Mouse (Mus musculus) CH12.LX (cell line): ENCODE measurements at regions not wholly inside any gene's neighbourhood (a gene's known extent, or its start where the extent isn't known, plus 50 kb on each side); places are given as distances from the start of the nearest gene placed in this dataset.

Experiments used
- DNase-seq: peaks from one replicate; pipeline ENCODE4 v3.0.0-alpha.2; 2013; ENCODE audit errors: extremely low read depth
- H3K27ac ChIP-seq: 2 replicates; pipeline ENCODE4 v1.5.1; 2012; ENCODE audit warnings: low read depth, mild to moderate bottlenecking, control low read depth, moderate library complexity; ENCODE audit not compliant: insufficient read depth
- H3K27me3 ChIP-seq: replicated peaks from 2 replicates; pipeline ENCODE3; 2012; ENCODE audit warnings: inconsistent platforms
- H3K36me3 ChIP-seq, 2 experiments: replicated peaks in 1 of 2; 2 replicates each; pipeline versions ENCODE3 to v1.6.1; 2012; ENCODE audit warnings: inconsistent platforms in 1 of 2, low read length in 1 of 2, mild to moderate bottlenecking in 1 of 2, mixed read lengths in 1 of 2, moderate library complexity in 1 of 2; ENCODE audit not compliant: control insufficient read depth in 1 of 2, insufficient read depth in 1 of 2
- H3K4me1 ChIP-seq, 2 experiments: 2 replicates each; pipeline ENCODE4 v1.6.1; 2012; ENCODE audit warnings: inconsistent platforms in 1 of 2, moderate library complexity in 1 of 2; ENCODE audit not compliant: insufficient read depth in 2 of 2, control insufficient read depth in 1 of 2
- H3K4me2 ChIP-seq: 2 replicates; pipeline ENCODE4 v1.6.1; 2012; ENCODE audit warnings: low read depth, mild to moderate bottlenecking, control low read depth; ENCODE audit not compliant: poor library complexity, insufficient read depth, severe bottlenecking
- H3K4me3 ChIP-seq, 3 experiments: fragments of 150-350 bp in 1 of 3; sonication (generic) in 1 of 3; replicated peaks in 1 of 3; 2 replicates each; pipeline versions ENCODE3 to v1.5.1; 2011 to 2012; ENCODE audit warnings: low read depth in 2 of 3, low read length in 2 of 3, mild to moderate bottlenecking in 2 of 3, moderate library complexity in 2 of 3, control low read depth in 1 of 3, improper control_type of control experiment in 1 of 3, inconsistent platforms in 1 of 3, mixed read lengths in 1 of 3; ENCODE audit not compliant: poor library complexity in 1 of 3
- H3K79me2 ChIP-seq: replicated peaks from 2 replicates; pipeline ENCODE4 v1.6.1; 2012; ENCODE audit warnings: mild to moderate bottlenecking, moderate library complexity; ENCODE audit not compliant: control insufficient read depth, poor library complexity, insufficient read depth, severe bottlenecking; ENCODE audit errors: extremely low read depth
- H3K9ac ChIP-seq: 2 replicates; pipeline ENCODE4 v1.6.1; 2012; ENCODE audit warnings: low read depth, mild to moderate bottlenecking, control low read depth, moderate library complexity; ENCODE audit not compliant: insufficient read depth
- H3K9me3 ChIP-seq: replicated peaks from 2 replicates; pipeline ENCODE3; 2012; ENCODE audit warnings: low read length, inconsistent platforms, mixed read lengths
- CTCF ChIP-seq, 2 experiments: IDR thresholded peaks in 1 of 2; conservative IDR thresholded peaks in 1 of 2; 2 replicates each; pipeline ENCODE4 v1.5.1; 2011 to 2012; ENCODE audit warnings: low read depth in 2 of 2, low read length in 2 of 2, improper control_type of control experiment in 1 of 2, inconsistent platforms in 1 of 2, mild to moderate bottlenecking in 1 of 2, moderate library complexity in 1 of 2
- E2F4 ChIP-seq: IDR thresholded peaks from 2 replicates; pipeline ENCODE4 v1.6.1; 2011; ENCODE audit warnings: low read depth, low read length, improper control_type of control experiment; ENCODE audit not compliant: insufficient replicate concordance
- ELF1 ChIP-seq: IDR thresholded peaks from 2 replicates; pipeline ENCODE4 v1.6.1; 2014; ENCODE audit warnings: low read depth, mild to moderate bottlenecking, inconsistent platforms, low read length, improper control_type of control experiment
- ETS1 ChIP-seq: conservative IDR thresholded peaks from 2 replicates; pipeline ENCODE4 v1.6.1; 2012; ENCODE audit warnings: low read depth, mild to moderate bottlenecking, inconsistent platforms, low read length, improper control_type of control experiment, moderate library complexity
- JUN ChIP-seq: IDR thresholded peaks from 2 replicates; pipeline ENCODE4 v1.6.1; 2011; ENCODE audit warnings: low read depth, mild to moderate bottlenecking, low read length, improper control_type of control experiment, moderate library complexity; ENCODE audit not compliant: insufficient read depth
- MAFK ChIP-seq: IDR thresholded peaks from 2 replicates; pipeline ENCODE4 v1.6.1; 2011; ENCODE audit warnings: low read length, improper control_type of control experiment; ENCODE audit not compliant: insufficient replicate concordance
- NRF1 ChIP-seq: IDR thresholded peaks from 2 replicates; pipeline ENCODE4 v1.6.1; 2014; ENCODE audit warnings: low read depth, mild to moderate bottlenecking, inconsistent platforms, low read length, improper control_type of control experiment, moderate library complexity
- PAX5 ChIP-seq: IDR thresholded peaks from 2 replicates; pipeline ENCODE4 v1.6.1; 2012; ENCODE audit warnings: low read length, inconsistent platforms, mixed read lengths
- RAD21 ChIP-seq: IDR thresholded peaks from 2 replicates; pipeline ENCODE4 v1.6.1; 2011; ENCODE audit warnings: low read depth, mild to moderate bottlenecking, low read length, improper control_type of control experiment, moderate library complexity
- RCOR1 ChIP-seq: conservative IDR thresholded peaks from 2 replicates; pipeline ENCODE4 v1.6.1; 2012; ENCODE audit warnings: low read depth, mild to moderate bottlenecking, inconsistent platforms, low read length, improper control_type of control experiment
- SMC3 ChIP-seq: IDR thresholded peaks from 2 replicates; pipeline ENCODE4 v1.6.1; 2011; ENCODE audit warnings: low read depth, low read length, improper control_type of control experiment
- ZC3H11A ChIP-seq: IDR thresholded peaks from 2 replicates; pipeline ENCODE4 v1.6.1; 2012; ENCODE audit warnings: low read depth, mild to moderate bottlenecking, inconsistent platforms, low read length, improper control_type of control experiment
- dilution Hi-C: fragments of 300-500 bp; cut with MboI; formaldehyde crosslinking; loops from 2 replicates; pipeline ENCODE4 v1.14.3; 2020; ENCODE audit warnings: low sequenced_read_pairs; ENCODE audit not compliant: extremely low pct_unique_long_range_greater_than_20kb, extremely low pct_ligation_motif_present
- in situ Hi-C: fragments of 300-500 bp; cut with MboI; formaldehyde crosslinking; loops from 3 replicates; pipeline ENCODE4 v1.14.3; 2019; ENCODE audit warnings: low sequenced_read_pairs, low pct_ligation_motif_present, low pct_unique_long_range_greater_than_20kb, mixed read lengths

DNA sequence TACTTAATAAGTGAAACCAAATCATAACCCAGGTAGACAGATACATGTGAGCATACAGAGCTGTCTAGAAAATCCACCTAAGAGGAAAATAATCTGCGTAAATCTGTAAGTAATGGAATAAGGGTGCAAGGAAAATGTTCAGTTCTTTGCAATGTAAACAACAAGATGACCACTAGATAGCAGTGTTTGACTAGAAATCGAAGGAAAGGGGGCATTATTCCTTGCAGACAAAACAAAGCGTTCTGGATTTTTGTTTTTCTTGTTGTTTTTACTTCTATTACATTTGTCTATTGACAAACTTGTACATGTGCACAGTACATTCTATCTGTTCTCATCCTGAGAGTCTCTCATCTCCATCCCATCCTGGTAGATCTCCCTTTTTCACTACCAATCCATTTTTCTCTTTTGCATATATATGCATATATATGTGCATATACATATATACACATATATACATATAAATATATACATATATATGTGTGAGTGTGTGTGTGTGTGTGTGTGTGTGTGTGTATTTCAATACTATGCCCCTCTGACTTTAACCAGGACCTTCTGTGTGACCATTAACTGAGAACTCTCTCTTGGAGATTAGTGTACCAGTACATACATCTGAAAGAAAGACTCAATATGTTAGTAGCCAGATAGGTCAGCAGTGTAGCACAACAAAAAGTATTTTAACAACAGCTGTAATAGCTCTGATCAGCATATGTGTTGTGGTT lies 179.9 kb upstream of the Tacr3 start (continued):
- TF ChIP-seq E2F4 (no peak), RCOR1 (no peak)
- TF ChIP-seq, all 38 proteins: peak for 4

DNA sequence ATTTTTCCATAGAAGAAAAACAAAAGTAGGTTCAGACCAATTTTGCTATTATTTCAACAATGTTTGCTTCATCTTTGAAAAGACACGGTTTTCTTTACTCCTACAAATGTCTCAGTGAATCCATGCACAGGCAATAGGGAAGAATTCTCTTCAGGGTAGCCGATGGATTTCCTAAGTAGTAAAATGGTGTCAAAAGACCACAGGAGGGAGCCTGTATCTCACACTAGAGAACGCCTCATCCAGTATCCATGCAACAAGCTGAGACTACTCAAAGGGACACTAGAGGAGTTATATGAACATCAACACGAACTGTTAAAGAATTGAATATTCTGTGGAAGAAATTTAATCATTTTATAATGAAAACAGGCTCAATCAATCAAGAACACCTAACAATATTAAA lies 174.8 kb upstream of the Tacr3 start:
- no peaks in the 10 kb centered on the region for H3K36me3 ChIP-seq
- dilution Hi-C loops: no loop called here
- no peak overlapping the region for H3K27ac ChIP-seq
- H3K4me1 ChIP-seq: peaks cover 0 to 3% of the 10 kb centered on the region in 2 experiments; a peak in 1 of 4 replicates
- in situ Hi-C loops: loop anchor here (5.0 kb wide), 1 partner anchor 553 kb away; no protein-coding TSS in a partner anchor
- no peaks in the 10 kb centered on the region for H3K9me3 ChIP-seq
- no peak overlapping the region for H3K4me3 ChIP-seq
- no peak overlapping the region for H3K9ac ChIP-seq
- peak; percentile 27 for DNase-seq
- no peak overlapping the region for H3K4me2 ChIP-seq
- TF ChIP-seq PAX5 (no peak), RAD21 (peak; percentile 75), SMC3 (peak; percentile 61), MAFK (no peak), CTCF (conservative IDR thresholded peaks at IDR 0.05 in 1 of 2, IDR thresholded peaks at IDR 0.05 in 1 of 2; ENCODE audit: low read depth in 2 of 2, low read length in 2 of 2) (peak in 1 of 2 experiments; percentile 71; a peak in 2 of 4 replicates)
- TF ChIP-seq, all 38 proteins: peak for 3
- H3K79me2 ChIP-seq: no peaks in the 10 kb centered on the region
- no peaks in the 10 kb centered on the region for H3K27me3 ChIP-seq

DNA sequence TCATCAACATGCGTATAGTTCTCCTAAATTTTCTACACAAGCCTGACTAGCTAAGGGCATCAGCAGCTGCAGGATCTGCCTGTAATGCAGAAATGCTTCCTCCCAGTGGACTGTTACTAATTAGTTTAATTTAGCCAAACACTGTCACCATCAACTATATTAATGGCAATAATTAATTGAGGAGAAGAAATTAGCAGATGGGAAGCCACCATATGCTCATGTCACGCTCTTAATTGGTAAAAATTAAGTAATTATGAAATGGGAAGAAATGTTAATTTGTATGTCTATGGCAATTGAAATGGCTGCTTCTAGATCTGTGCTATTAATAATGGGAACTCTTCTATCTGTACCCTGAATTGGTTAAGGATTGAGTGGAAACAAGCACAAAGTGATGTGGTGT lies 133.9 kb upstream of the Tacr3 start:
- no peaks in the 10 kb centered on the region for H3K79me2 ChIP-seq
- H3K27me3 ChIP-seq: no peaks in the 10 kb centered on the region
- TF ChIP-seq ETS1 (no peak), NRF1 (no peak), ZC3H11A (no peak), ELF1 (no peak), MAFK (no peak), JUN (no peak)
- no peaks in the 10 kb centered on the region for H3K9me3 ChIP-seq
- no peak overlapping the region for H3K27ac ChIP-seq
- no peak for DNase-seq
- H3K9ac ChIP-seq: no peak overlapping the region
- in situ Hi-C loops (no loop called here), dilution Hi-C loops (no loop called here)
- H3K4me2 ChIP-seq: no peak overlapping the region
- H3K36me3 ChIP-seq: no peaks in the 10 kb centered on the region
- H3K4me3 ChIP-seq: no peak overlapping the region
- H3K4me1 ChIP-seq: no peaks in the 10 kb centered on the region
